Mouse (Mus musculus) C2C12 (cell line): Measurements from ENCODE around the gene Kif16b.

Experiments
- CEBPB ChIP-seq: IDR thresholded peaks from one replicate; pipeline ENCODE4 v1.6.1; 2011; ENCODE audit warnings: low read depth, mild to moderate bottlenecking, control low read depth, moderate library complexity
- CTCF ChIP-seq: IDR thresholded peaks from one replicate; pipeline ENCODE4 v1.5.1; 2011; ENCODE audit not compliant: control insufficient read depth, insufficient read depth, insufficient read length
- MAX ChIP-seq: IDR thresholded peaks from one replicate; pipeline ENCODE4 v1.6.1; 2011; ENCODE audit warnings: mild to moderate bottlenecking, control low read depth
- MYOD1 ChIP-seq: IDR thresholded peaks from one replicate; pipeline ENCODE4 v1.6.1; 2011; ENCODE audit warnings: low read depth; ENCODE audit not compliant: control insufficient read depth, insufficient read length
- USF1 ChIP-seq: IDR thresholded peaks from one replicate; pipeline ENCODE4 v1.6.1; 2011; ENCODE audit warnings: low read depth, mild to moderate bottlenecking, control low read depth, moderate library complexity

GRCm38 (mm10) chr2:142590938-142591337, 310.4 kb downstream of the Kif16b start:
- TF ChIP-seq CTCF (no peak), CEBPB (no peak), USF1 (no peak), MAX (no peak), MYOD1 (no peak)
